Mouse (Mus musculus): ENCODE data around the gene Car5a.

Gene Car5a

GRCm38 (mm10) chr8:121881921-121882320 is 62.8 kb downstream of the Car5a start:
- DNase-seq (ENCODE audit: low spot score in 2 of 2): no peak

- no peak for DNase-seq (ENCODE audit: low spot score in 2 of 2)
Measured at GRCm38 (mm10) chr8:121880818-121881217, 63.9 kb downstream of the Car5a start.

- no peak for DNase-seq (ENCODE audit: low spot score in 2 of 2)
Measured at GRCm38 (mm10) chr8:121879712-121880111, 65.0 kb downstream of the Car5a start.

GRCm38 (mm10) chr8:121877828-121878480 is 66.8 kb downstream of the Car5a start:
- no peak for DNase-seq (ENCODE audit: low spot score in 2 of 2)

- DNase-seq (ENCODE audit: low spot score in 2 of 2): no peak
Measured at GRCm38 (mm10) chr8:121877212-121877611, 67.5 kb downstream of the Car5a start.

GRCm38 (mm10) chr8:121875517-121875916 is 69.2 kb downstream of the Car5a start:
- no peak for DNase-seq (ENCODE audit: low spot score in 2 of 2)

GRCm38 (mm10) chr8:121875045-121875444 is 69.7 kb downstream of the Car5a start:
- DNase-seq (ENCODE audit: low spot score in 2 of 2): no peak

GRCm38 (mm10) chr8:121874031-121874430 is 70.7 kb downstream of the Car5a start:
- peak in 1 of 2 experiments; percentile 25 for DNase-seq (ENCODE audit: low spot score in 2 of 2)

- peak in 1 of 2 experiments; percentile 15 for DNase-seq (ENCODE audit: low spot score in 2 of 2)
Measured at GRCm38 (mm10) chr8:121871833-121872440, 72.8 kb downstream of the Car5a start.

GRCm38 (mm10) chr8:121870190-121870589 is 74.5 kb downstream of the Car5a start:
- no peak for DNase-seq (ENCODE audit: low spot score in 2 of 2)

GRCm38 (mm10) chr8:121868896-121869295 is 75.8 kb downstream of the Car5a start:
- no peak for DNase-seq (ENCODE audit: low spot score in 2 of 2)

- no peak for DNase-seq (ENCODE audit: low spot score in 2 of 2)
Measured at GRCm38 (mm10) chr8:121868196-121868595, 76.5 kb downstream of the Car5a start.

Data from thymus, postnatal 10 days (tissue).